Mouse (Mus musculus) forebrain, embryonic 16.5 days (tissue): ENCODE measurements around the gene Ttyh3. TPM values are rescaled to one million over a fixed set of nuclear protein-coding genes. Genes with fewer than 3 reads are reported as not detected.

ENCODE experiments used
- ATAC-seq: fragments of 200-750 bp; cut with Nextera tagmentation; 2 replicates; pipeline ENCODE4 v1.8.0; 2017; ENCODE audit warnings: mild to moderate bottlenecking, moderate library complexity
- H3K27ac ChIP-seq: fragments of 300-500 bp; sonication (generic); 2 replicates; pipeline ENCODE4 v1.5.1; 2014; ENCODE audit warnings: low read length, control low read depth
- H3K27me3 ChIP-seq: fragments of 300-500 bp; sonication (generic); replicated peaks from 2 replicates; pipeline ENCODE4 v1.6.1; 2014; ENCODE audit warnings: low read length; ENCODE audit not compliant: control insufficient read depth, insufficient read depth
- H3K36me3 ChIP-seq: fragments of 300-500 bp; sonication (generic); 2 replicates; pipeline ENCODE4 v1.6.1; 2014; ENCODE audit not compliant: control insufficient read depth, insufficient read depth
- H3K4me1 ChIP-seq: fragments of 300-500 bp; sonication (generic); replicated peaks from 2 replicates; pipeline ENCODE4 v1.6.1; 2014; ENCODE audit warnings: low read length; ENCODE audit not compliant: control insufficient read depth, insufficient read depth
- H3K4me2 ChIP-seq: fragments of 300-500 bp; sonication (generic); 2 replicates; pipeline ENCODE4 v1.6.1; 2014; ENCODE audit warnings: mild to moderate bottlenecking, low read length, control low read depth
- H3K4me3 ChIP-seq: fragments of 300-500 bp; sonication (generic); replicated peaks from 2 replicates; pipeline ENCODE4 v1.5.1; 2014; ENCODE audit warnings: mild to moderate bottlenecking, low read length, control low read depth
- H3K9ac ChIP-seq: fragments of 300-500 bp; sonication (generic); replicated peaks from 2 replicates; pipeline ENCODE4 v1.6.1; 2014; ENCODE audit warnings: low read depth, low read length, control low read depth
- H3K9me3 ChIP-seq: fragments of 300-500 bp; sonication (generic); 2 replicates; pipeline ENCODE4 v1.6.1; 2016; ENCODE audit warnings: low read length; ENCODE audit not compliant: control insufficient read depth
- WGBS: fragments of 180-500 bp; shearing (Covaris S2); extraction: QIAGEN DNeasy Blood & Tissue Kit; methylation state at CpG from one replicate; pipeline ENCODE4 v1.1.7; 2014; 5-methylcytosine and 5-hydroxymethylcytosine counted together
- polyA plus RNA-seq: library from polyadenylated mRNA; unstranded; fragments of >200 nt; fragmentation: Nextera tagmentation; extraction: Ambion mirVana; gene quantifications from 2 replicates; pipeline ENCODE4 v1.2.1, GENCODE M21; 2015

The Ttyh3 gene
- polyA plus RNA-seq, 1 experiment from 2014 or later = 68.9 TPM

DNA sequence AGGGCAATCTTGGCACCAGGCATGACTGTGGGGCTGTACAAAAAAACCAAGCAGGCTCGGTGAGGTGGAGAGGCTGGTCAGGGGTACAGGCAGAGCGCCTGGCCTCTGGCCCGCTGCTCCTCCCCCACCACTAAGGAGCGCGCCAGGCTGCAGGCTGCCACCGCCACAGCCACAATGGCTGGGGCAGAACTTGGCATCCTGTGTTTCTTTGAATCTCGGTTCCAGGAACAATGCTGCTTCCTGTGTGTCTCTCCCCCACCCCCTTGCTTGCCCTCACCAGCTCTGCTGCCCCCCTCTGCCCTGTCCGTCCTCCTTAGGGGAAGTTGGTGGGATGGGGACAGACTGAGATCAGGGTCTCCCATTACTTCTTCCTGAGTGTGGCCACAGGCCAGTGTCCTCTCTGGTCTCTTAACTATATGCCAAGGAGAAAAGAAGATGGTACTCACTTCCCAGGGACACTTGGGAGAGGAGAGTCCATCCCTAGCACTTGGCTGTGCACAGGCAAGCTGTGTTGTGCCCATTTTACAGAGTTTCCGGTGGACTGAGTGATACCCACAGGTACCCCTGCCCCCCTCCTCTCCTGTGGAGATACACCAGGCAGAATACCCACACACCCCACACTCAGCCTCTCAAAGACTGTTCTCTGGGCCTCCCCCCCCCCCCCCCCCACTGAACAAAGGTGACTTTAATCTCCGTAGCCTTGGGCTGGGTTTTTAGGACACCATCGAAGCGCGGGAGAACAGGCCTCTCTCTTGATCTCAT is 39.1 kb downstream of the Ttyh3 start:
- peak; percentile 41 for ATAC-seq

DNA sequence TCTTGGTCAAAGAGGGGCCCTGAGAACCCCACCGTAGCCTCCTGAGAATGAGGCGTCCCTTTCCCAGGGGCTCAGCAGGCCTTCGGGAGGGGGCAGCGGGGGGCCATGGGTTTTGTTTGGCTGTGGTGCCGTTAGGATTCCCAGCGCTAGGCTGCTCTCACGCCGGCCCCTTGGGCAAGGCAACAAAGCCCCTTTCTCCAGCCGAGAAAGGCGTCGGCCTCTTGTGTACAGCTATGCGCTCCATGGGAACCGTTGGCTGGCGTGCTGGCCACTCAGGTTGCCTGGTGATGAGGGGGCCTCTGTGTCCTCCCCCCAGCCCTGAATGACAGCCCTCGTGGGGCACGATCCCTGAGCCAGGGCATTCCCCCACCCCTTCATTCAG is 40.2 kb downstream of the Ttyh3 start:
- Histone ChIP-seq H3K27me3 (peaks cover 5% of the 10 kb centered on the region; the same call in 1 of the 2 replicates), H3K4me2 (peak overlapping the region; percentile 94), H3K4me1 (peaks cover 47% of the 10 kb centered on the region), H3K36me3 (no peaks in the 10 kb centered on the region), H3K9me3 (no peaks in the 10 kb centered on the region), H3K27ac (peak overlapping the region; percentile 81), H3K9ac (peak overlapping the region; percentile 69), H3K4me3 (peak overlapping the region; percentile 60)
- WGBS = under 1% methylated on average over 16 of the region's 16 CpGs
- peak; percentile 26; the same call in 1 of the 2 replicates for ATAC-seq

More for the DNA sequence above, 39.1 kb downstream of the Ttyh3 start:
- H3K9ac ChIP-seq = peak overlapping the region; percentile 27; the same call in 1 of the 2 replicates
- peaks cover 5% of the 10 kb centered on the region; the same call in 1 of the 2 replicates for H3K27me3 ChIP-seq
- peaks cover 47% of the 10 kb centered on the region for H3K4me1 ChIP-seq
- H3K36me3 ChIP-seq = no peaks in the 10 kb centered on the region
- no peaks in the 10 kb centered on the region for H3K9me3 ChIP-seq
- H3K4me3 ChIP-seq = peak overlapping the region; percentile 60
- 4% methylated on average over 13 of the region's 13 CpGs for WGBS
- peak overlapping the region; percentile 81 for H3K27ac ChIP-seq
- H3K4me2 ChIP-seq = peak overlapping the region; percentile 94

DNA sequence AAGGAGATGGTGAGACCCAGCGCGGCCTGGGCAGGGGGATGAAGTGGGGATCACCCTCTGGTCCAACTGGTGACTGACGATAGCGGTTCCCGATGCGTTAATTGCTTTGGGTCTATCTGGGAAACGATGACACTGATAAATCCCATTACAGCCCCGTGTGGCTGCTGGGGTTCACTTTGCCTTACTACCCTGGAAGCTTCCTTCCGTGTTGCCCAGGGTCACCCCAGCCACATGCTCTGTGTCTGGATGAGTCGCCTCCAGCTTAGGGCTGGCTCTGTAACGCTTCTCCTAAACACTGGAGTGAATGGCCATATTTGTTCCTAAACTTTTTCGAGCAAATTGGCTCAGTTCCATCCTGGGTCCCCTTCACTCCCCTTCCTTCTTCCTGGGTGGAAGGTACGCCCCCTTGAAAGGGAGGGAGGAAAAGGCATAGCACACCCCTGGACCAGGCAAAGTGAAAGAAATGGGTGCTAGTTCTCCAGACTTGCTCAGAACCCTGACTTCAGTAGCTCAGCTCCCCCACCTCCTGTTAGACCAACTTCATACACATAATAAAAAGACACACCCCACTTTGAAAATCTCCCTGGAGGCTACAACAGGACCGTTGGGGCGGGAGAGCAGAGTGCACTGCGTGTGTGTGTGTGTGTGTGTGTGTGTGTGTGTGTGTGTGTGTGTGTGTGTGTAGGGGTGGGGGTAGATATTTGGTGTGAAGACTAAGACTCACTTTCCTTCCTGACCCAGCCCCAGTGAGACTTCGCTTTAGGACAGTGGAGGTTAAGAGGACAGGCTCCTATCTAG is 40.8 kb downstream of the Ttyh3 start:
- Histone ChIP-seq H3K27me3 (peaks cover 5% of the 10 kb centered on the region; the same call in 1 of the 2 replicates), H3K4me3 (peak overlapping the region; percentile 60), H3K4me2 (peak overlapping the region; percentile 94), H3K9ac (peak overlapping the region; percentile 69), H3K36me3 (no peaks in the 10 kb centered on the region), H3K9me3 (no peaks in the 10 kb centered on the region), H3K4me1 (peaks cover 47% of the 10 kb centered on the region), H3K27ac (peak overlapping the region; percentile 81)
- 0% methylated on average over 16 of the region's 17 CpGs for WGBS
- ATAC-seq = no peak

DNA sequence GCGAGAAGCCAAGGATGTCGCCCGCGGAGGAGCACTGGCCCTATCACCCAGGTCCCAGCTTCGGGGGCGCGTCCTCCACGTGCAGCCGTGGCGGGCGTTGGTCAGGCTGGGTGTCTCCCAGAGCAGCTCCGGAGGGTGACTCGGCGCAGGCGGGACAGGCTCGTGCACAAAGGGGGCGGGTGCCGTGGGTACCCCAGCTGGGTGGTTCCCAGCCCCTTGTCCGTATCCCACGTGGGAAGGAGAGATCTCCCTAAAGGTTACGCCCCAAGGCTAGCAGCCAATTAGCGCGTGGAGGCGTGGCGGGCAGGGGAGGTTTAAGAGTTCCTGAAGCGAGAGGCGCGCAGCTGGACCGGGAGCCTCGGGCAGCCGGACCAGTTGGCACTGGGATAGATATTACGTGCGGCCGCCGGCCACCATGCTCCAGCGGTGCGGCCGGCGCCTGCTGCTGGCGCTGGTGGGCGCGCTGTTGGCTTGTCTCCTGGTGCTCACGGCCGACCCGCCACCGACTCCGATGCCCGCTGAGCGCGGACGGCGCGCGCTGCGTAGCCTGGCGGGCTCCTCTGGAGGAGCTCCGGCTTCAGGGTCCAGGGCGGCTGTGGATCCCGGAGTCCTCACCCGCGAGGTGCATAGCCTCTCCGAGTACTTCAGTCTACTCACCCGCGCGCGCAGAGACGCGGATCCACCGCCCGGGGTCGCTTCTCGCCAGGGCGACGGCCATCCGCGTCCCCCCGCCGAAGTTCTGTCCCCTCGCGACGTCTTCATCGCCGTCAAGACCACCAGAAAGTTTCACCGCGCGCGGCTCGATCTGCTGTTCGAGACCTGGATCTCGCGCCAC is 41.6 kb downstream of the Ttyh3 start, which contains the start of gene Lfng:
TSS of gene Lfng (plus strand) at position 320 of the 835 bp plus-strand sequence.
- H3K4me1 ChIP-seq = peaks cover 45% of the 10 kb centered on the region
- H3K4me3 ChIP-seq = peak within 1 kb of the TSS; percentile 60
- peak within 1 kb of the TSS; percentile 81 for H3K27ac ChIP-seq
- ATAC-seq = peak; percentile 41
- H3K9me3 ChIP-seq = no peaks in the 10 kb centered on the region
- H3K36me3 ChIP-seq = no peaks in the 10 kb centered on the region
- H3K9ac ChIP-seq = peak within 1 kb of the TSS; percentile 69
- peak within 1 kb of the TSS; percentile 94 for H3K4me2 ChIP-seq
- WGBS = under 1% methylated on average over 87 of the region's 91 CpGs
- H3K27me3 ChIP-seq = peaks cover 5% of the 10 kb centered on the region; the same call in 1 of the 2 replicates

DNA sequence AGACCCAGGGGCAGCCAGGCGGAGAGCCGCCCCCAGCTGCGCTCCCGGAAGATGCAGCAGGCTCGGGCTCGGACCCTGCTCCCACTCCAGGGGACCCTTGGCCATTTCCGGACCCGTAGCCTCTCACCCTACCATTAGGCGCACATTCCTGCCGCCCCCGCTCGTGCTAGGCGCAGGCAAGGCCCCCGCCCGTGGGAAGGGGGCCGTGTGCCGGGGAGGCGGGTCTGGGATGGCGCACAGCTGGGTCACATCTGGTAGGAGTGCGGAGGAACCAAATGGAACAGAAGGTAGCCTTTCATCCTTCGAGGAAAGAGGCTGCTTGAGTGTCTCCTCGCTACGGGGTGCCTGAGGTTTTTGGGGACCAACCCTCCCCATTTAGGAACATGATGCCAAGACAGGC is 42.4 kb downstream of the Ttyh3 start:
- ATAC-seq = no peak
- WGBS = 1% methylated on average over 23 of the region's 23 CpGs
- Histone ChIP-seq H3K27me3 (peaks cover 5% of the 10 kb centered on the region; the same call in 1 of the 2 replicates), H3K27ac (no peak overlapping the region), H3K9ac (peak overlapping the region; percentile 32; the same call in 1 of the 2 replicates), H3K36me3 (no peaks in the 10 kb centered on the region), H3K9me3 (no peaks in the 10 kb centered on the region), H3K4me1 (peaks cover 39% of the 10 kb centered on the region), H3K4me2 (peak overlapping the region; percentile 94), H3K4me3 (peak overlapping the region; percentile 60)

DNA sequence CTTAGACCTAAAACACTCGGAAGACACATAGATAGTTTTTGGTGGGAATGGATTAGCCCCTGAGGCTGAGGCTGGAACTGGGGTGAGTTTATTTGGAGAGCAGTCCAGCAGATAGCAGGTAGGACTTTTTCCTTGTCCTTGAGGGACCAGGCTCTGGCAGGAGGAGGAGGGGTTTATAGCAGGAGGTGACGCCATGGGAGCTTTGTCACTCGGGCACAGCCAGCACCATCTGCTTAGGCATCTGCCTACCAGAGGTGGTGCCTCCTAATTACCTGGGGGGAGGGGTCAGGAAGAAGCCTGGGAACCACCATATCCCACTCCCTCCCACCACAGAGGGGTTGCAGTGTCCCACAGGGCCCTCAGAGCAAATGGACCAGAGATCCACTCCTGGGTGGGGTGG is 43.6 kb downstream of the Ttyh3 start:
- Histone ChIP-seq H3K4me2 (no peak overlapping the region), H3K27me3 (peaks cover 5% of the 10 kb centered on the region; the same call in 1 of the 2 replicates), H3K9ac (no peak overlapping the region), H3K27ac (no peak overlapping the region), H3K36me3 (no peaks in the 10 kb centered on the region), H3K4me3 (no peak overlapping the region), H3K4me1 (peaks cover 27% of the 10 kb centered on the region), H3K9me3 (no peaks in the 10 kb centered on the region)
- no peak for ATAC-seq
- 39% methylated on average over 3 of the region's 3 CpGs for WGBS

DNA sequence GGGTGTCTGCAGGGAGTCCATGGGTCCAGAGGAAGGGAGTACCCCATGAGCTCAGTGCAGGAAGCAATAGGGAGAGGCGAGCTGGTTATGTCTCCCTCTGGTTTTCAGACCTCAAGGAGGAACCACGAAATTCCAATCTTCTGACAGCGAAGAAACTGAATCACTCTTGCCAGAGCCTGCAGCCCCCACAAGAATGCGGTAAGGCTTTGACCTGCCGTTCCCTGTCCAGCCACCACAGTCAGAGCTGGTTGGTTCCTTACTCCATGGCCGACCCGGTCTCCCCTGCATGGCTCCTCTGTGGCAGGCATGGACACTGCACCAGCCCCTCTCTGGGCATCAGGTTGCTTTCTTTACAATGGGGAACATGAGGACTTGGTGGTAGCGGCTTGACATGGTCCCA is 44.4 kb downstream of the Ttyh3 start:
- Histone ChIP-seq H3K4me3 (no peak overlapping the region), H3K4me2 (no peak overlapping the region), H3K27ac (no peak overlapping the region), H3K9ac (no peak overlapping the region), H3K27me3 (peaks cover 5% of the 10 kb centered on the region; the same call in 1 of the 2 replicates), H3K36me3 (no peaks in the 10 kb centered on the region), H3K9me3 (no peaks in the 10 kb centered on the region), H3K4me1 (peaks cover 26% of the 10 kb centered on the region)
- 87% methylated on average over 8 of the region's 8 CpGs for WGBS
- no peak for ATAC-seq

DNA sequence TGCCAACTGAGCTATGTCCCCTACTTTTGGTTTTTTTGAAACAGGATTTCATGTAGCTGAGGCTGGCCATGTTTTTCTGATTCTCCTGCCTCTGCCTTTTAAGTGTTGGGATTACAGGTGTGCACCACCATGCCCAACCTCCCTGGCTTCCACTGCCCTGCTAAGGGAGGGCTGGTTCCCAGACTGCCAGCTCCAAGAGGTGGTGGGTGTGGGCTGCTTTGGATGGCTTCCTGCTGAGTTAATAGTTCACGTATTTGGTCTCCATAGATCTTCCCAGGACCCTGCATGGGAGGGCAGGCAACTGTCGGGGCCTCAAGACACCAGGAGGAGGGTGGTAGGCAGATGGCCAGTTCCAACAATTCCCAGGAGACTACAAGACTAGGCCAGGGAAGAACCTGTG is 46.3 kb downstream of the Ttyh3 start:
- 76% methylated on average over 2 of the region's 2 CpGs for WGBS
- H3K4me3 ChIP-seq = no peak overlapping the region
- peaks cover 17% of the 10 kb centered on the region for H3K4me1 ChIP-seq
- no peak overlapping the region for H3K4me2 ChIP-seq
- no peak overlapping the region for H3K27ac ChIP-seq
- no peak overlapping the region for H3K9ac ChIP-seq
- no peaks in the 10 kb centered on the region for H3K9me3 ChIP-seq
- H3K36me3 ChIP-seq = no peaks in the 10 kb centered on the region
- peaks cover 5% of the 10 kb centered on the region; the same call in 1 of the 2 replicates for H3K27me3 ChIP-seq
- no peak for ATAC-seq
